Mouse (Mus musculus): ENCODE results near the gene Kcnip2. TPM values are rescaled to one million over a fixed set of nuclear protein-coding genes. Genes with fewer than 3 reads are reported as not detected.

The Kcnip2 gene
- total RNA-seq, 2 experiments from 2014 or later = not detected

- peak; percentile 5; the same call in 1 of the 2 replicates for ATAC-seq (replicated peaks; ENCODE audit: low FRiP score, poor library complexity, severe bottlenecking)
Measured at GRCm38 (mm10) chr19:45783933-45784576, 31.8 kb downstream of the Kcnip2 start.

GRCm38 (mm10) chr19:45783181-45783932 lies 32.5 kb downstream of the Kcnip2 start, which contains the start of gene Mgea5:
Mgea5 (minus strand) TSS chr19:45783837.
- peak; percentile 91 for ATAC-seq (replicated peaks; ENCODE audit: low FRiP score, poor library complexity, severe bottlenecking)

GRCm38 (mm10) chr19:45782315-45783001 lies 33.4 kb downstream of the Kcnip2 start:
- peak; percentile 77 for ATAC-seq (replicated peaks; ENCODE audit: low FRiP score, poor library complexity, severe bottlenecking)

- no peak for ATAC-seq (replicated peaks; ENCODE audit: low FRiP score, poor library complexity, severe bottlenecking)
Measured at GRCm38 (mm10) chr19:45781676-45782075, 34.2 kb downstream of the Kcnip2 start.

- ATAC-seq (replicated peaks; ENCODE audit: low FRiP score, poor library complexity, severe bottlenecking) = no peak
Measured at GRCm38 (mm10) chr19:45780350-45780915, 35.4 kb downstream of the Kcnip2 start.

- ATAC-seq (replicated peaks; ENCODE audit: low FRiP score, poor library complexity, severe bottlenecking) = no peak
Measured at GRCm38 (mm10) chr19:45775486-45775885, 40.4 kb downstream of the Kcnip2 start.

- ATAC-seq (replicated peaks; ENCODE audit: low FRiP score, poor library complexity, severe bottlenecking) = no peak
Measured at GRCm38 (mm10) chr19:45771501-45771900, 44.4 kb downstream of the Kcnip2 start.

- no peak for ATAC-seq (replicated peaks; ENCODE audit: low FRiP score, poor library complexity, severe bottlenecking)
Measured at GRCm38 (mm10) chr19:45760810-45761209, 55.1 kb downstream of the Kcnip2 start.

GRCm38 (mm10) chr19:45758671-45759070 lies 57.2 kb downstream of the Kcnip2 start:
- ATAC-seq (replicated peaks; ENCODE audit: low FRiP score, poor library complexity, severe bottlenecking) = no peak

- no peak for ATAC-seq (replicated peaks; ENCODE audit: low FRiP score, poor library complexity, severe bottlenecking)
Measured at GRCm38 (mm10) chr19:45753551-45753950, 62.3 kb downstream of the Kcnip2 start.

GRCm38 (mm10) chr19:45751881-45752280 lies 64.0 kb downstream of the Kcnip2 start:
- no peak for ATAC-seq (replicated peaks; ENCODE audit: low FRiP score, poor library complexity, severe bottlenecking)

GRCm38 (mm10) chr19:45749243-45750043 lies 66.4 kb downstream of the Kcnip2 start, which contains the start of gene Npm3:
Npm3 (minus strand) TSS chr19:45749591.
- peak; percentile 87 for ATAC-seq (replicated peaks; ENCODE audit: low FRiP score, poor library complexity, severe bottlenecking)

GRCm38 (mm10) chr19:45748691-45749242 lies 67.1 kb downstream of the Kcnip2 start:
- no peak for ATAC-seq (replicated peaks; ENCODE audit: low FRiP score, poor library complexity, severe bottlenecking)

GRCm38 (mm10) chr19:45748206-45748605 lies 67.7 kb downstream of the Kcnip2 start:
- no peak for ATAC-seq (replicated peaks; ENCODE audit: low FRiP score, poor library complexity, severe bottlenecking)

- ATAC-seq (replicated peaks; ENCODE audit: low FRiP score, poor library complexity, severe bottlenecking) = peak; percentile 68
Measured at GRCm38 (mm10) chr19:45747028-45747867, 68.6 kb downstream of the Kcnip2 start.

- peak; percentile 62 for ATAC-seq (replicated peaks; ENCODE audit: low FRiP score, poor library complexity, severe bottlenecking)
Measured at GRCm38 (mm10) chr19:45746153-45747020, 69.5 kb downstream of the Kcnip2 start.
